Mouse (Mus musculus) midbrain, embryonic 15.5 days (tissue): ENCODE measurements around the gene Homez. TPM values are rescaled to one million over a fixed set of nuclear protein-coding genes. Genes with fewer than 3 reads are reported as not detected.

Experiments
- ATAC-seq: fragments of 200-750 bp; cut with Nextera tagmentation; replicated peaks from 2 replicates; pipeline ENCODE4 v1.8.0; 2017; ENCODE audit warnings: moderate TSS enrichment
- H3K27ac ChIP-seq: fragments of 300-500 bp; sonication (generic); 2 replicates; pipeline ENCODE4 v1.5.1; 2015; ENCODE audit warnings: mild to moderate bottlenecking, inconsistent platforms
- H3K27me3 ChIP-seq: fragments of 300-500 bp; sonication (generic); replicated peaks from 2 replicates; pipeline ENCODE4 v1.6.1; 2015; ENCODE audit warnings: inconsistent platforms
- H3K36me3 ChIP-seq: fragments of 300-500 bp; sonication (generic); replicated peaks from 2 replicates; pipeline ENCODE4 v1.6.1; 2015; ENCODE audit warnings: inconsistent platforms
- H3K4me1 ChIP-seq: fragments of 300-500 bp; sonication (generic); 2 replicates; pipeline ENCODE4 v1.6.1; 2015; ENCODE audit warnings: inconsistent platforms
- H3K4me2 ChIP-seq: fragments of 300-500 bp; sonication (generic); 2 replicates; pipeline ENCODE4 v1.6.1; 2015; ENCODE audit warnings: inconsistent platforms, mild to moderate bottlenecking, moderate library complexity
- H3K4me3 ChIP-seq: fragments of 300-500 bp; sonication (generic); 2 replicates; pipeline ENCODE4 v1.5.1; 2015; ENCODE audit warnings: mild to moderate bottlenecking, inconsistent platforms
- H3K9ac ChIP-seq: fragments of 300-500 bp; sonication (generic); 2 replicates; pipeline ENCODE4 v1.6.1; 2015; ENCODE audit warnings: mild to moderate bottlenecking, inconsistent platforms
- H3K9me3 ChIP-seq: fragments of 300-500 bp; sonication (generic); 2 replicates; pipeline ENCODE4 v1.6.1; 2016; ENCODE audit warnings: inconsistent platforms
- WGBS: fragments of 180-500 bp; shearing (Covaris S2); methylation state at CpG from one replicate; pipeline ENCODE4 v1.1.7; 2015; ENCODE audit warnings: mixed read lengths; 5-methylcytosine and 5-hydroxymethylcytosine counted together
- polyA plus RNA-seq: library from polyadenylated mRNA; unstranded; fragments of >200 nt; fragmentation: Nextera tagmentation; extraction: Ambion mirVana; gene quantifications from 2 replicates; pipeline ENCODE4 v1.2.1, GENCODE M21; 2015

The Homez gene
- polyA plus RNA-seq, 1 experiment from 2014 or later, result 13.6 TPM

DNA sequence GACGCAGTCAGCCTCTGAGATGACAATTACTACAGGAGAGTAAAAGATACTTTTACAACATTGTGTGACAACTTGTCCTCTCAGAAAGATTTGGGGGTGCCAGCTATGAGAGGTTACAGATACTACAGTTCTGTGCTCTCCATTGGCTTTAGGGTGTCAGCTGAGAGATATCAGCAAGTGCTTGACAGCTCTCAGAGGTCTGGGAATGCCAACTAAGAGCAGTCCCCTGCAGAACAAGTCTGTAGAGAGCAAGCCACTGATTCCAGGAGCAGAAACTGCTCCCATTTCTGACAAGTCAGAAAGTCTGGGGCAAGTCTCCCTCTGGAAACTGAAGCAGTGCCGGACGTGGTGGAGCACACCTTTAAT is 61.1 kb downstream of the Homez start:
- Histone ChIP-seq H3K27me3 (no peaks in the 10 kb centered on the region), H3K9me3 (no peaks in the 10 kb centered on the region), H3K9ac (no peak overlapping the region), H3K4me2 (no peak overlapping the region), H3K36me3 (no peaks in the 10 kb centered on the region), H3K4me3 (no peak overlapping the region), H3K4me1 (no peaks in the 10 kb centered on the region), H3K27ac (no peak overlapping the region)
- no peak for ATAC-seq
- WGBS, result 90% methylated on average over 3 of the region's 3 CpGs

DNA sequence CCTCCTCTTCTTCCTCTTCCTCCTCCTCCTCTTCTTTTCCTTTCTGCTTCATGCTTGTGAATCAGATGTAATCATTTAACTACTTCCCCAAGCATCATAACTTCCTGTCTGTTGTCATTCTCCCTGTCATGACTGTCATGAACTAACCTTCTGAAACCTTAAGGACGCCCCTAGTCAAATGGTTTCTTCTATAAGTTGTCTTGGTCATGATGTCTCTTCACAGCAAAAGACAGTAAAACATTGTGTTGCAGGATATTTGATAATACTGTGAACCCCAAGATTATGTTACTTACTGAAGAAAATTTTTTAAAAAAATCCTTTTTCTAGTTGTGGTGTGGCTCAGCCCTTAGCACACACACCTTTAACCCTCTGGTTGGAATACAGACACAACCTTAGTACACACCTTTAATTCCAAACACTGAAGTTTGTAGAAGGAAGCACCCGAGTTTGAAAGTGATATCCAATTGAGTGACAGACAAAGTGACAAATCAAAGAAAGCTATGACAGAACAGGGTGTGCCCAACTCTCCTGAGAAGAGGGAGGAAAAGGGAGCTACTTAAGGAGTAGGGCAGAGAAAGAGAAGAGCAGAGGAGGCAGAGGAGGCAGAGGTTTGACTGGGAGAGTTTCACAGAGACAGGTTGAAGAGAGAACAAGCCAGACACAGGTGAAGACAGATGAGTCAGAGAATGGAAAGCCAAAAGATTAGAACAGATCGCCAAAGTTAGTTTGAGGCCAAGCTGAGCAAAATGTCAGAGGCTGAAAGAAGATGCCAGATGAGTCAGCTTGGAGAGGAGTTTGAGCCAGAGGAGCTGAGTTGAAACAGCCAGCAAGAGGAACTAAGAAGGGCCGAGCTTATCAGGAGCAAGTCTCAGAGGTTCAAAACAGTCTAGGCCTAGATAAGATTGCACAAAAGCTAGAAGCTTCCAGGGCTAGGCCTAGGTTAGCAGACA is 61.8 kb downstream of the Homez start:
- WGBS, result 81% methylated on average over 4 of the region's 4 CpGs
- no peak for ATAC-seq
- H3K4me2 ChIP-seq, result no peak overlapping the region

DNA sequence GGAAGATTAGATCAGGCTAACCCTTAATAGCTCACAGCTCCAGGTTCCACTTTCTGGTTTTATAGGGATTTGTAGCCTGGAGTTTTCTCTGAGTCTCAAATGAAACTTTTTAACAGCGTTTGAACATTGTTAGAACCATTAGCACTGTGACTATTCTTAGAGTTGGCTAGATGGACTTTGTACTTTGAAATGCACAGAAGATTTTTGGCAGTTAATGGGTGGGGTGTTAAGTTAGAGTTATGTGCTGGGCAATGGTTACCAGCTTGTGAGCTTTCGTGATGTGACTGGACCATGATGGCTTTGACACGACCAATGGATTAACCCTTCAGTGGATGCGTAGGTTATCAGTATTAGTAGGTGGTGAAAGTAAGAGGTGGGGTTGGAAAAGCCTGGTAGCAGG is 64.6 kb downstream of the Homez start:
- no peaks in the 10 kb centered on the region for H3K4me1 ChIP-seq
- no peak for ATAC-seq
- no peak overlapping the region for H3K9ac ChIP-seq
- no peaks in the 10 kb centered on the region for H3K9me3 ChIP-seq
- no peak overlapping the region for H3K4me2 ChIP-seq
- no peaks in the 10 kb centered on the region for H3K36me3 ChIP-seq
- H3K4me3 ChIP-seq, result no peak overlapping the region
- WGBS, result 90% methylated on average over 4 of the region's 4 CpGs
- no peak overlapping the region for H3K27ac ChIP-seq
- no peaks in the 10 kb centered on the region for H3K27me3 ChIP-seq

More for the DNA sequence above, 61.8 kb downstream of the Homez start:
- Histone ChIP-seq H3K27me3 (no peaks in the 10 kb centered on the region), H3K27ac (no peak overlapping the region), H3K9ac (no peak overlapping the region), H3K36me3 (no peaks in the 10 kb centered on the region), H3K4me3 (no peak overlapping the region), H3K9me3 (no peaks in the 10 kb centered on the region), H3K4me1 (no peaks in the 10 kb centered on the region)

Other genes with a start within 250 kb of the Homez start
- not detected in 2 replicates for gene Psmb11, start 249.5 kb downstream of the Homez start, polyA plus RNA-seq
- gene Gm17606, start 230.0 kb downstream of the Homez start, polyA plus RNA-seq, result not detected in 2 replicates
- 14.1 and 15.5 TPM in 2 replicates for gene Cdh24, start 229.6 kb downstream of the Homez start, polyA plus RNA-seq
- gene 1700123O20Rik, start 184.7 kb downstream of the Homez start, polyA plus RNA-seq, result 65.5 and 65.6 TPM in 2 replicates
- gene Acin1, start 184.0 kb downstream of the Homez start, polyA plus RNA-seq, result 145 TPM in 2 replicates
- gene Gm29776, start 172.1 kb downstream of the Homez start, polyA plus RNA-seq, result 0.32 and 0.37 TPM in 2 replicates
- gene Cebpe, start 158.8 kb downstream of the Homez start, polyA plus RNA-seq, result 0.13 TPM in 1 of 2 replicates, not detected in the other
- 8.9 and 9.9 TPM in 2 replicates for gene Slc7a8, start 89.0 kb downstream of the Homez start, polyA plus RNA-seq
- gene Rnf212b, start 56.8 kb downstream of the Homez start, polyA plus RNA-seq, result not detected in 2 replicates
- gene Ppp1r3e, start 6.6 kb upstream of the Homez start, polyA plus RNA-seq, result 3.3 and 3.4 TPM in 2 replicates
- 4.1 and 4.8 TPM in 2 replicates for gene Bcl2l2, start 12.4 kb upstream of the Homez start, polyA plus RNA-seq
- gene Gm20521, start 12.5 kb upstream of the Homez start, polyA plus RNA-seq, result not detected in 2 replicates
- gene Pabpn1, start 21.5 kb upstream of the Homez start, polyA plus RNA-seq, result 183 and 192 TPM in 2 replicates
- gene Slc22a17, start 42.2 kb upstream of the Homez start, polyA plus RNA-seq, result 229 and 248 TPM in 2 replicates
- gene Efs, start 55.2 kb upstream of the Homez start, polyA plus RNA-seq, result 15.0 and 16.9 TPM in 2 replicates
- gene Il25, start 61.7 kb upstream of the Homez start, polyA plus RNA-seq, result 0.48 TPM in 1 of 2 replicates, not detected in the other
- 6.5 and 7.2 TPM in 2 replicates for gene Cmtm5, start 65.3 kb upstream of the Homez start, polyA plus RNA-seq
- gene Myh6, start 96.0 kb upstream of the Homez start, polyA plus RNA-seq, result 1.6 and 2.8 TPM in 2 replicates
- not detected in 2 replicates for gene Gm17428, start 106.0 kb upstream of the Homez start, polyA plus RNA-seq
- 7.5 and 8.7 TPM in 2 replicates for gene Myh7, start 123.7 kb upstream of the Homez start, polyA plus RNA-seq
- 47.8 and 50.2 TPM in 2 replicates for gene Ngdn, start 144.5 kb upstream of the Homez start, polyA plus RNA-seq
- 33.7 and 37.5 TPM in 2 replicates for gene Zfhx2, start 221.4 kb upstream of the Homez start, polyA plus RNA-seq
- 38.8 and 39.5 TPM in 2 replicates for gene Thtpa, start 223.8 kb upstream of the Homez start, polyA plus RNA-seq
- gene Ap1g2, start 235.6 kb upstream of the Homez start, polyA plus RNA-seq, result 7.5 and 9.2 TPM in 2 replicates
- gene Jph4, start 246.0 kb upstream of the Homez start, polyA plus RNA-seq, result 39.7 and 42.5 TPM in 2 replicates